Mouse (Mus musculus) limb, embryonic 15.5 days (tissue): ENCODE data around the gene Syn3. TPM values are rescaled to one million over a fixed set of nuclear protein-coding genes. Genes with fewer than 3 reads are reported as not detected.

Source experiments
- ATAC-seq: fragments of 200-750 bp; cut with Nextera tagmentation; 2 replicates; pipeline ENCODE4 v1.8.0; 2017; ENCODE audit warnings: low read depth, moderate TSS enrichment; ENCODE audit not compliant: insufficient number of reproducible peaks, low FRiP score, low TSS enrichment
- H3K27ac ChIP-seq: fragments of 300-500 bp; sonication (generic); 2 replicates; pipeline ENCODE4 v1.5.1; 2015; ENCODE audit warnings: moderate library complexity, mild to moderate bottlenecking, inconsistent platforms
- H3K27me3 ChIP-seq: fragments of 300-500 bp; sonication (generic); 2 replicates; pipeline ENCODE4 v1.6.1; 2015; ENCODE audit warnings: inconsistent platforms
- H3K36me3 ChIP-seq: fragments of 300-500 bp; sonication (generic); 2 replicates; pipeline ENCODE4 v1.6.1; 2015; ENCODE audit warnings: inconsistent platforms
- H3K4me1 ChIP-seq: fragments of 300-500 bp; sonication (generic); 2 replicates; pipeline ENCODE4 v1.6.1; 2015; ENCODE audit warnings: inconsistent platforms
- H3K4me2 ChIP-seq: fragments of 300-500 bp; sonication (generic); 2 replicates; pipeline ENCODE4 v1.6.1; 2015; ENCODE audit warnings: mild to moderate bottlenecking, inconsistent platforms
- H3K4me3 ChIP-seq: fragments of 300-500 bp; sonication (generic); 2 replicates; pipeline ENCODE4 v1.5.1; 2015; ENCODE audit warnings: mild to moderate bottlenecking, inconsistent platforms
- H3K9ac ChIP-seq: fragments of 300-500 bp; sonication (generic); 2 replicates; pipeline ENCODE4 v1.6.1; 2015; ENCODE audit warnings: inconsistent platforms
- H3K9me3 ChIP-seq: fragments of 300-500 bp; sonication (generic); 2 replicates; pipeline ENCODE4 v1.6.1; 2016; ENCODE audit warnings: inconsistent platforms
- WGBS: fragments of 180-500 bp; shearing (Covaris S2); methylation state at CpG from one replicate; pipeline ENCODE4 v1.1.7; 2015; 5-methylcytosine and 5-hydroxymethylcytosine counted together
- polyA plus RNA-seq: library from polyadenylated mRNA; unstranded; fragments of >200 nt; fragmentation: Nextera tagmentation; extraction: Ambion mirVana; gene quantifications from 2 replicates; pipeline ENCODE4 v1.2.1, GENCODE M21; 2015

Gene Syn3
- polyA plus RNA-seq, 1 experiment from 2014 or later, result 1.7 TPM

DNA sequence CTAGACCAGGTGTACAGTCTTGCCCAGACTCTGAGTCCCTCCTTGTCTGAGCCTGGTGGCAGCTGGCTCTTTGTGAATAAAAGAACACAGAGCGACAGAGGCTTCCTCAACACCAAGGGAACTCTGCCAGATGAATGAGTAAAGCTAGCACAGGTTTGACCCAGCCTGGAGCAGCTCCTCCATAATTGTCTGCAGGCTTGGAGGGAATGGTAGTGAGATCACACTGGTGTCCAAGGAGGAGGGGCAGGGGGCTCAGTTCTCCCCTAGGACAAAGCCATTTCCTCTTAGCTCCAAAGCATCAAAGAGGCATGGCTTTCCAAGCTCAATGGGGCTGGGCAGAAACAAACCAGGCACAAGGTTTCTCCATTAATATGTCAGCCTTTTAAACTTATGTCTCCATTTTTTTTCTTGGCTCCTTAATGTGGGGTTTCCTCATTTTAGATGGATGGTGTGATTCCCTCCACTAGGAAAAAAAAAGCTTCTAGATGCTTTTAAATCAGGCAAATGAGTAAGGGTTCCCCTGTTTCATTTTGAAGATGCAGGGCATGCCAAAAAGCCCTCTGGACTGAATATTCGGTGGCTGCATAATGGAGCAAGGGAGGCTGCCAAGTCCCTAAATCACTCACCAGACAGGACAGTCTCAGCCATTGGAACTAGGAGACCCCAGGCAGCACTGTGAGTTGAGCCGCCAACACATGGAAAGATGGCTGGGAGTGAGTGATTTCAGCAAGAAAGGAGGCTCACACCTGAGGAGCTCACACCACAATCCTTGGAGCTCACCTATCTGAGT lies 349.5 kb downstream of the Syn3 start:
- Histone ChIP-seq H3K36me3 (no peaks in the 10 kb centered on the region), H3K27ac (no peak overlapping the region; the same call in 1 of the 2 replicates), H3K4me1 (peaks cover 12% of the 10 kb centered on the region; the same call in 1 of the 2 replicates), H3K9me3 (no peaks in the 10 kb centered on the region), H3K4me3 (no peak overlapping the region), H3K27me3 (no peaks in the 10 kb centered on the region), H3K4me2 (no peak overlapping the region), H3K9ac (no peak overlapping the region)
- 47% methylated on average over 3 of the region's 3 CpGs for WGBS
- peak; percentile 49; the same call in 1 of the 2 replicates for ATAC-seq

DNA sequence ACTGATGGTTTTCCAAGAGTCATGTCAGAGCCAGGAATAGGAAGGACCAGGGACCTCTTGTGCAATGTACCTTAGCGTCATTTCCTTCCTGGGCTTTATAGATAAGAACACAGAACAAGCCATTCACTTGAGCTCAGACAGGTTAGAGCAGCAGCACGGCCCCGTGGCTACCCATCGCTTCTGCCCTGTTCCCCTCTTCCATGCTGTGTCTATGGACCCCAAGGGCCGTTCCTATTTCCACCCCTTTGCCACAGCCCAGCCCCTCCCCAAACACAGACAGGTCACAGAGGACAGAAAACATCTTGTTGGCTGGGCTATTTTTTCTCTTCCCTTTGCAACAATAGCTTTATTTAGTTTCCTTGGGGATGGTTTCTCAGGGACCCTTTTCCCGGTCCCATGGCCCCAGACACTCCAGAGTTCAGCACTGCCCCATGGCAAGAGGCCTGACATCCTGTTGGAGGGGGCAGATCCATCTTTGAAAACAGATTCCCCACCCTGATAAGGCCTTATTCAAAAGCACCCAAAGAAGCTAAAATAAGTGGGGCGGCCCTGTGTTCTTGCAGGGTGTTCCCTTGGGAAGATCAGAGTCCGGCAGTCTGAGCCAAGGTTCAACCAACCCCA lies 359.5 kb downstream of the Syn3 start:
- no peak overlapping the region for H3K4me3 ChIP-seq
- no peak overlapping the region for H3K27ac ChIP-seq
- no peaks in the 10 kb centered on the region for H3K27me3 ChIP-seq
- H3K36me3 ChIP-seq, result no peaks in the 10 kb centered on the region
- H3K9ac ChIP-seq, result no peak overlapping the region
- no peak overlapping the region for H3K4me2 ChIP-seq
- no peaks in the 10 kb centered on the region for H3K9me3 ChIP-seq
- WGBS, result 77% methylated on average over 8 of the region's 8 CpGs
- H3K4me1 ChIP-seq, result peaks cover 7% of the 10 kb centered on the region; the same call in 1 of the 2 replicates
- no peak for ATAC-seq

DNA sequence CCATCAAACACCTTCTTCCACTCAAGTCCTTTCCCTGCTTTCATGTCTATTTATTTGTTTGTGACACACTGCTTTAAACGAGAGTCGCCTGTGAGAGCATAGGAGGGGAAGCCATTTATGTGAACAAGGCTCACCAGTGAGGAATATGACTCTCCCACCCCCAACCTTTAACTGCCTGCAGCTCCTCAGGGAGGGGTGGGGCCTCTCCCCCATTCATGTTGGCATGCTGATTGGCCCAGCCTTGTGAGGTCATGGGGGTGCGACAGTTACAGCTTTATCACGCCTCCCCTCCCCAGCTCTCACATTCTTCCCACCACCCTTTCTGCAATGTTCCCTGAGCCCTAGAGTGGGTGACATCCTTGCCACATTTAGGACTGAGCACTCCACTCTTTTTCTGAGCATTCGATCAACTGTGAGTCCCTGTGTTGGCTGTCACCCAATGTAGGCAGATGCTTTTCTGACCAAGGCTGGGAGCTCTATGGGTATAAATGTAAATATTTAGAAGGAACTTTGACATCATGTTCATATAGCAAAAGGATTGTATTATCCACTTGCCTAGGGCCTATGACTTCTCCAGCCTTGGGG lies 361.0 kb downstream of the Syn3 start:
- Histone ChIP-seq H3K4me3 (no peak overlapping the region), H3K36me3 (no peaks in the 10 kb centered on the region), H3K4me1 (peaks cover 7% of the 10 kb centered on the region; the same call in 1 of the 2 replicates), H3K9ac (no peak overlapping the region), H3K9me3 (no peaks in the 10 kb centered on the region), H3K27me3 (no peaks in the 10 kb centered on the region), H3K27ac (no peak overlapping the region), H3K4me2 (no peak overlapping the region)
- 0 out of 2 replicates have a peak, but pooled peaks have one; percentile 65 for ATAC-seq
- 53% methylated on average over 5 of the region's 5 CpGs for WGBS

DNA sequence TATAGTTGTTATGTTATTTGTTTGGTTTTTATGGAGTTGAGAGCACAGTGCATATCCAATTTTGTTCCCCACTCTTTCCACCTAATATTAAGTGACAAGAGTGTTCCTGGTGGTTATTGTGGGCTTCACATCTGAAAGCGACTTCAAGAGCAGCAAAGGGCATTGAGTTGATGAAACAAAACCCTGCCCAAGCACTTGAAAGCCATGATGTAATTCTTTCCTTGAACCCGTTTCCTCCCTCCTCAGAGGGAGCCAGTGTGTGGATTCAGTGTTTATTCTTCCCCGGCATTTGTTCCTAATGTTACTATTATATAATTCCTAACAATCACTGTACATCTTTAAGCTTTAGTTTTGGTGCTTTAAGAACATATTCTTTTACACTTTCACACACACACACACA lies 361.6 kb downstream of the Syn3 start:
- WGBS, result 56% methylated on average over 3 of the region's 3 CpGs

DNA sequence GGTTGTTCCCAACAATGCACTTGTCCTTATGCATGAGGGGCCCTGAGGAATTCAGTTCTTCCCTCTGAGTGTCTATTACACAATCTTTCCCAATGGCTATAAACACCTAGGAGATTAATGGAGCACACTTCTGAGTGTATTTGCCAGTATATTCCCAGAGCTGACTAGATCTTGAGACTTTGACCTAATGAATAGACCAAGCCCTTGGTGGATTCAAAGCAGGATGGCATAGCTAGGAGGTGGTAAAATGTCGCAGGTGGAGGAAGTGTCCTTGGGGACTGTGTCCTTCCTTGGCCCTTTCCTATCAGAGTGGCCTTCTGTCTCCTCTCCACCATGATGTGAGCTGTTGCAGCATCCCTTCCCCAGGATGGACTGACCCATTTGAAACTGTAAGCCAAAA lies 362.4 kb downstream of the Syn3 start:
- Histone ChIP-seq H3K4me1 (peaks cover 4% of the 10 kb centered on the region; the same call in 1 of the 2 replicates), H3K9ac (no peak overlapping the region), H3K36me3 (no peaks in the 10 kb centered on the region), H3K27ac (no peak overlapping the region), H3K4me3 (no peak overlapping the region), H3K4me2 (no peak overlapping the region), H3K9me3 (no peaks in the 10 kb centered on the region), H3K27me3 (no peaks in the 10 kb centered on the region)
- 89% methylated on average over 1 of the region's 1 CpGs for WGBS
- ATAC-seq, result no peak

More for the DNA sequence above, 361.6 kb downstream of the Syn3 start:
- Histone ChIP-seq H3K27me3 (no peaks in the 10 kb centered on the region), H3K4me3 (no peak overlapping the region), H3K4me1 (peaks cover 6% of the 10 kb centered on the region; the same call in 1 of the 2 replicates), H3K9ac (no peak overlapping the region), H3K4me2 (no peak overlapping the region), H3K27ac (no peak overlapping the region), H3K36me3 (no peaks in the 10 kb centered on the region), H3K9me3 (no peaks in the 10 kb centered on the region)
- no peak for ATAC-seq

DNA sequence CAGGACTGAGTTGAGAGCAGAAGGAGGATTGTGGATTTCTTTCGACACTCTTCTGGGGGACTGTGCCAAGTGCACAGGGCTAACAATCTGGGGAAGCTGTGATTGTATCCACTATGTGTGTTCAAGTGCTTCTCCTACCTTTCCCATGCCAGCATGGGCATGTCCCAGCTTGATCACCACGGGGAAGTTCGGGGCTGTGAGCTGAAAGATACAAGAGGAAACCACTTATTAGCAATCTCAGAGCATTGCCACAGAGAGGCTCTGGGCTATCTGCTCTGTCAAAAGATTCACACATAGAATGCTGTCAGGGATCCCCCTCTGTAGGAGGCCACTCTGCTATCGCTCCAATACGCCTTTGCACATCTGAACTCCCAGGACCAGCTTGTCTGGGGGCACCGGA lies 363.8 kb downstream of the Syn3 start:
- ATAC-seq, result no peak
- no peak overlapping the region for H3K4me2 ChIP-seq
- 66% methylated on average over 6 of the region's 6 CpGs for WGBS

DNA sequence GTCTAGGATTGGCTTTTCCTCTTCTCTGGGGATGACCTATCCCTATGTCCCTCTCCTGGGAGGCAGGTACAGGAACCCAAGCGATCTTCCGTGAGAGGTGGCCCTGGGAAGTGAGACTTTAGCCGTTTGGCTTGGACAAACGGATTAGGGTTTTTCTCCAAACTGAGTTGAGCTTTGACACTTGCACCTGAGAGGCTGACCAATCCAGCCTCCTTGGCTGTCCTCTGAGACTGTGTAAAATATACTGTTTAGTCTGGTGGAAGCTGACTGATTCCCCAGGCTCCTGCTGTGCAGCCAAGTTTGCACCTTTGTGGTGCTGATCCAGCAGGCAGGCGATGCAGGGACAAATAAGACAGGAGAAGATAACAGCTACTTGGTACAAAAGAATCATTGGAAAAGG lies 364.4 kb downstream of the Syn3 start:
- WGBS, result 84% methylated on average over 5 of the region's 5 CpGs

More for the DNA sequence above, 363.8 kb downstream of the Syn3 start:
- no peak overlapping the region for H3K9ac ChIP-seq
- no peaks in the 10 kb centered on the region for H3K36me3 ChIP-seq
- H3K27ac ChIP-seq, result no peak overlapping the region
- no peak overlapping the region for H3K4me3 ChIP-seq
- no peaks in the 10 kb centered on the region for H3K9me3 ChIP-seq
- H3K27me3 ChIP-seq, result no peaks in the 10 kb centered on the region
- peaks cover 4% of the 10 kb centered on the region; the same call in 1 of the 2 replicates for H3K4me1 ChIP-seq

DNA sequence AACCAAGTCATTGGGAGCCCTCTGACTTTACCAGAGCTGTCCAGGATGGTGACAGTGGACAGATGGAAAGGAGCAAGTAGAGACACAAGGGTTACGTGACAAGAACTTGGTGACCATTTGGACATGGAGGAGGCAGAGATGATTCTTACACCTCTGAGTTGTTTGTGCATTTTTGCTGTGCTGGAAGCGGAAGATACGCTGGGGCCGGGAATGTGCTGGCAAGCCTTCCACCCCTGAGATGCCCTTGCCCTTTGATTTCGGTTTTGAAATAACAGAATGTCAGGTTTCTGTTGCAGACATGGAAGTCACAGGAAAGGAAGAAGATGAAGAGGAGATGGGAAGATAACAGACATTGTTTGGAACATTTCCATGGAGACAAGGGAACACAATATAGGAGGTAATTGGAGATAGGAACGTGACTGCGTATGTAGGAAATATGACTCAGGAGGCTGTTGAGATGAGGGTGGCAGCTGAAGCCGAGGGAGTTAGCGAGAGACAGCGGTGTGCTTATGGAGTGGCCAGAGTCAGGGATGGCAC lies 366.2 kb downstream of the Syn3 start:
- H3K4me3 ChIP-seq, result no peak overlapping the region
- no peak overlapping the region for H3K4me2 ChIP-seq
- 80% methylated on average over 10 of the region's 10 CpGs for WGBS
- H3K9ac ChIP-seq, result no peak overlapping the region
- H3K27me3 ChIP-seq, result no peaks in the 10 kb centered on the region
- peaks cover under 1% of the 10 kb centered on the region; the same call in 1 of the 2 replicates for H3K4me1 ChIP-seq
- no peak for ATAC-seq
- H3K9me3 ChIP-seq, result no peaks in the 10 kb centered on the region
- no peak overlapping the region for H3K27ac ChIP-seq
- H3K36me3 ChIP-seq, result no peaks in the 10 kb centered on the region

More for the DNA sequence above, 364.4 kb downstream of the Syn3 start:
- no peak for ATAC-seq
- no peak overlapping the region for H3K27ac ChIP-seq
- H3K9me3 ChIP-seq, result no peaks in the 10 kb centered on the region
- H3K9ac ChIP-seq, result no peak overlapping the region
- H3K27me3 ChIP-seq, result no peaks in the 10 kb centered on the region
- no peak overlapping the region for H3K4me2 ChIP-seq
- no peak overlapping the region for H3K4me3 ChIP-seq
- H3K36me3 ChIP-seq, result no peaks in the 10 kb centered on the region
- H3K4me1 ChIP-seq, result peaks cover 4% of the 10 kb centered on the region; the same call in 1 of the 2 replicates

DNA sequence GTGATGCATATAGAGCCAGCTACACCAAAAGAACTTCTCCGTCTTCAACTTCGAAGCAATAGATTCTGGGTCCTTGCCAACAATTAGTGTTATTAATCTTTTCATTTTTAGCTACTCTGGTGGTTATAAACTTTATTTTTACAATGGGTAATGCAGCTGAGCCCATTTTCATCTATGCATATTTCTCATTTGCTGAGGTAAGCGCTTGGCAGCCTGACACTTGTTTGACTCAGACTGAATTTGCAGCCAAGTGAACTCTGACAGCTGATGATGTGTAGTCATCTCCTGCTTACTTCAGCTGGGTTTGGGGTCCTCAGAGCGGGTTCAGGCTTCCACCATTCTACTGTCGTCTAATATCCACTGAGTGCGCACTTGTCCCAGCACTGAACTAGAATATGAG lies 369.6 kb downstream of the Syn3 start:
- Histone ChIP-seq H3K4me1 (no peaks in the 10 kb centered on the region), H3K4me3 (no peak overlapping the region), H3K36me3 (no peaks in the 10 kb centered on the region), H3K9ac (no peak overlapping the region), H3K4me2 (no peak overlapping the region), H3K9me3 (no peaks in the 10 kb centered on the region), H3K27ac (no peak overlapping the region), H3K27me3 (no peaks in the 10 kb centered on the region)
- no peak for ATAC-seq
- 78% methylated on average over 6 of the region's 6 CpGs for WGBS

DNA sequence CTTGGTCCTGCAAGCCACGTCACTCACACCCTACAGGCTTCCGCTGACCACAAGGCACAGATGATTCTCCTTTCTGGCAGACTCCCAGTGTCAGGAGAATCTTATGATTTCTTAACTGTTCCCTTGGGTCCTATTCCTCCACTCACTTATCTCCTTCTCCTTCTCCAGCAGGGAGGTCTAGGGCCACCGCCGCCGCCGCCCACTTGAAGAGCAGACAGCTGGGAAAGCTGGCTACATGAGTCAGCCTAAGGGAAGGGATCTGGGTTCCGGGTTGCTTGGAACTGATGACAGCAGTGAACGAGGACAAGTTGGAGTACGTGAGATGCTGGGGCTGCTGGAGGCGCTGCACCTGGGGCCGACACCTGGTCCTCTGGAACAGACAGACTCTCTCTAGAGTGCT lies 372.2 kb downstream of the Syn3 start:
- Histone ChIP-seq H3K9ac (no peak overlapping the region), H3K4me3 (no peak overlapping the region), H3K27ac (no peak overlapping the region), H3K4me1 (no peaks in the 10 kb centered on the region), H3K36me3 (no peaks in the 10 kb centered on the region), H3K27me3 (no peaks in the 10 kb centered on the region), H3K4me2 (no peak overlapping the region), H3K9me3 (no peaks in the 10 kb centered on the region)
- no peak for ATAC-seq
- WGBS, result 78% methylated on average over 11 of the region's 11 CpGs

DNA sequence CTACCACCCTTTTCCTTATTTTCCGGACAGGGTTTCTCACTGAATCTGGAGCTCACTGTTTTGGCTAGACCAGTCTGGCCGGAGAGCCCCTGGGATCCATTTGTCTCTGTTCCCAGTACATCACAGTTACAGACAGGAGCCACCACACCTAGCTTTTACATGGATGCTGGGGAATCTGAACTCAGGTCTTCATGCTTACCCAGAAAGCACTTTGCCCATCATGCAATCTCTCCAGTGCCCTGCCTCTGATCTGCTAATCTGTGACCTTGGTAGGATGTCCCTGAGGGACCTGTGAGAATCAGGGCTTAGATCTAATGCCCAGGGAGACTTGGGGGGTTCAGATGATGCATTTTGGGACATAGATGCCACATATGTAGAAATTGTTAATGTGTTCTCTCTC lies 373.3 kb downstream of the Syn3 start:
- no peak for ATAC-seq
- Histone ChIP-seq H3K36me3 (no peaks in the 10 kb centered on the region), H3K9ac (no peak overlapping the region), H3K4me2 (no peak overlapping the region), H3K9me3 (no peaks in the 10 kb centered on the region), H3K27me3 (no peaks in the 10 kb centered on the region), H3K4me1 (no peaks in the 10 kb centered on the region), H3K27ac (no peak overlapping the region), H3K4me3 (no peak overlapping the region)
- 84% methylated on average over 2 of the region's 2 CpGs for whole genome bisulfite sequencing

DNA sequence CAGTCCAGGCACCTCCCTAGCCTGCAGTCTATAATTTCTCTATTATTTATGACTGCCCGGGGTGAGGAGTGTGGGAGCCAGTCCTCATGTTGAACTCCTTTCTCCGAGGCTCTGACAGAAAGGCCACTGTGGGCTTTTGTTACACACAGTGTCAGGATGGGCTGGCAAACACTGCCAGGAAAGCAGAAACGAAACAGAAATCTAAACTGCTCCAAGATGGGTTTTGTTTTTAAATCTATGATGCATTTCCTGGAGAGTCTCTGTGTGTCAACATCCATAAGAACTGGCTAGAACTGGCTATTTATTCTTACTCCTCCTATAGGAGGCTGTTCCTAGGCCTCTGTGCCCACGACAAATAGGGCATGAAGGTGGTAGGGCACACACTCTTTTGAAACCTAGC lies 374.6 kb downstream of the Syn3 start:
- 52% methylated on average over 4 of the region's 4 CpGs for WGBS
- H3K27me3 ChIP-seq, result no peaks in the 10 kb centered on the region

More for the DNA sequence above, 374.6 kb downstream of the Syn3 start:
- Histone ChIP-seq H3K9me3 (no peaks in the 10 kb centered on the region), H3K9ac (no peak overlapping the region), H3K4me2 (no peak overlapping the region), H3K4me1 (no peaks in the 10 kb centered on the region), H3K27ac (no peak overlapping the region), H3K4me3 (no peak overlapping the region), H3K36me3 (no peaks in the 10 kb centered on the region)
- no peak for ATAC-seq
